Mouse (Mus musculus): Measurements from ENCODE around the gene Nvl.

Gene Nvl

GRCm38 (mm10) chr1:181143950-181144836 lies at the start of gene Nvl, which contains the start of gene Cnih4:
TSS of gene Nvl (minus strand) at chr1:181144204.
TSS of gene Cnih4 (plus strand) at chr1:181144693.
- DNase-seq (ENCODE audit: low read depth, low spot score): peak; percentile 98

DNA sequence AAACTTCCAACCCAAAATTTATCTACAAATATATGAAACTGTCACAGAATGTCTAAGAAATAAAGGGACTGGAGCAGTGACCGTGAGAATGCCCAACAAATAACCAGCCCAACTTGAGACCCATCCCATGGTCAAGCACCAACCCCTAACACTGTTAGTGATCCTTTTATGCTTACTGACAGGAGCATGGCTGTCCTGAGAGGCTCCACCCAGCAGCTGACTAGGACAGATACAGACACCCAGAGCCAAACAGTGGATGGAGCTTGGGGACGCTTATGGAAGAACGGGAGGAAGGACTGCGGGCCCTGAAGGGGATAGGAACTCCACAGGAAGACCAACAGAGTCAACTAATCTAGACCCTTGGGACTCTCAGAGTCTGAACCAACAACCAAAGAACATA lies 44.9 kb upstream of the Nvl start:
- DNase-seq (ENCODE audit: low read depth, low spot score): no peak

DNA sequence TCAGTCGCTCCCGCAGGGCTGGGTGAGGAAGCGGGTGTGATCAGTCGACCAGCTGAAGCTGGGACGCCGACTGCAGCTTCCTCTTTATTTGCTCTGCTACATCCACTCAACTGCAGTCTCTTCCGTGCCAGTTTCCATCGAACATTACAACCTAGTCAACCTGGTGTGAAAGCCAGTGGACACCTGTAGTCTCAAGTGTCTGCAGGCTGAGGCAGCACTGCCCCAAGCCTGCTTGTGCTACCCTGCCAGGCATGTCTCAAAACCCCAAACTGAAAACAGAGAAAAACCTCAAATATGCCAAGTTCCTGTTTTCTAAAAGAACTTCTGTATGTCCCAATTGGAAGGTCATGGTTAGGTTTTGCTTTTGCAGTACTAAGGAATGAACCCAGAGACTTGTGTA lies 26.2 kb upstream of the Nvl start:
- no peak for DNase-seq (ENCODE audit: low read depth, low spot score)

GRCm38 (mm10) chr1:181168377-181168776 lies 24.4 kb upstream of the Nvl start:
- DNase-seq (ENCODE audit: low read depth, low spot score): no peak

DNA sequence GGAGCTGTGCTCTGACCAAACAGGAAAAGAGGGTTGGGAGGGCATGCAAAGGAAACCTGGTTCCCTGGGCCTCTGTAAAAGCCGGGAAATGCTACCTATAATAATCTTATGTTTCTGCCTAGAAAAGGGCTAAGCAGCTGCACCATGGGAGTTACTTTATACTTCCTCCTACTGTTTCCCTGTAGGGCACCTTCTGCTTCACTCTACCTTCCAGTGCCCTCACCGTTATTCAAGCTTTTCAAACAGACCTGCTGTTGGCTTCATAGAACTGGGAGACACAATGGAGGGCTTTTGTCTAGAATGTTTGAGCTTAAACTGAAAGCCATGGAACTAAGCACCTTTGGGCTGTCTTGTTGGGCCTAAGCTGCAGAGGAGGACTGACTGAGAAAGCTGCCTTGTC lies 23.8 kb upstream of the Nvl start:
- DNase-seq (ENCODE audit: low read depth, low spot score): no peak

DNA sequence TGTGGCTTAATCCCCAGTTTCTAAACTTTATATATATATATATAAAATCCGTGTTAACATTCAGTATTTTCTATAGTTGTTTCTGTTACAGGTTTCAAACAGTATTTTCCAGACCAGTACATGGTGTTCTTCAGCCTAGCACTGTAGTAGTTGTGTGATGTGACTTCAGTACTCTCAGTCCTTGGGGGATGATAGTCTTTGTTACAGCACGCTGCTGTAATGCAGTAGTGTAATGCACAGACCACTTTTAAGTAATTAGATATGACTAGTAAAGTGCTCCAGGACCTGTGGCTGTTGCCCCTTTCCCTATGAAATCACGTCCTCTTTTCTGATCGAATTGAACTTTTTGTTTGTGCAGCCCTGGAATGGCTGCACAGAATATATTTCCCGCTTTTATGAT lies 7.5 kb upstream of the Nvl start:
- no peak for DNase-seq (ENCODE audit: low read depth, low spot score)

GRCm38 (mm10) chr1:181150827-181151534 lies 7.0 kb upstream of the Nvl start:
- DNase-seq (ENCODE audit: low read depth, low spot score): peak; percentile 83

DNA sequence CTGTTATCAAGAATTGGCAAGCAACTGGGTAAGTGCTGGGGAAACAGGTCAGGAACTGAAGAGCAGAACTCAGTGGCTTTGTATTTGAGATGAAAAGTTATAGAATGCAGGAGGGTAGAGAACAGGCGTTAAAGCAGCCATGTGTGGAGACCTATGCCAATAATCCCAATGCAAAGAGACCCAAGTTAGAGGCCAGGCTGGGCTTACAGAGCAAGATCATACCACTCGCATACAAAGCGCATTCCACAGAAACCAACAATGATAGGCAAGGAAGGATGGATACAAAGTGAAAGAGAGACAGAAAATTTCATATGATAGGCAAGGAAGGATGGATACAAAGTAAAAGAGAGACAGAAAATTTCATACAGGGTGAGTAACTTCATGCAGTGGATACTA lies 6.4 kb upstream of the Nvl start:
- no peak for DNase-seq (ENCODE audit: low read depth, low spot score)

- DNase-seq (ENCODE audit: low read depth, low spot score): no peak
Measured at GRCm38 (mm10) chr1:181149373-181150017, 5.5 kb upstream of the Nvl start.

DNA sequence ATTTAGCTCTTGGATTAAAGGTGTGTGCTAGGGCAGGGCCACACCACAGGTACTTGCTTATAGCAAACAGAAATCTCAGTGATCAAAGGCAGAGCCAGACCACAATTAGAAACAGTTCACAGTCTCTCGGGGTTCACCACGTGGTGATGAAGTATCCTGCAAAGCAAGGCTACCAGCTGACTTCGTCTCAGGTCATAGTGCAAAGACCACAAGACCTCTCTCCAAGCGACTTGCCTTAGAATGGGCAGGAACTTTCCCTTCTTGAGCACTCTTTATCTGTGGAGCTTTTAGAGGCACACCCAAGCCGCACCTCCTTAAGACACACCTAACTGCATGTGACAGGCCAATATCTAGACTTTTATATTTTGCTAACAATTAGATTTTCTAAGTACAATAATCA lies 4.5 kb upstream of the Nvl start:
- DNase-seq (ENCODE audit: low read depth, low spot score): no peak

DNA sequence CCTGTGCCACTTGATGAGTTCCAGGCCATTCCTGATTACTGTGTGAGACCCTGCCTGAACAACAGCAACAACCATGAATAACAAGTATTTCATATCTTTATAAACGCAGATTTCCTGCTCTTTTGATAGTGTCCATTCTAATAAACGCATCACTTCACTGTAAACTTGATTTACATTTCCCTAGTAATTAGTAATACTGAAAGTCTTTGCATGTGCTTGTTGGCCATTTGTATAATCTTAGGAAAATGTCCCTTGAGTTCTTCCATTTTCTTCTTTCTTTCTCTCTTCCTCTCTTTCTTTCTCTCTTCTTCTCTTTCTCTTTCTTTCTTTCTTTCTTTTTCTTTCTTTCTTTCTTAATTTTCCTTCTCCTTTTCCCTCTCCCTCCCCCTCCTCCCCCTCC lies 2.2 kb upstream of the Nvl start:
- DNase-seq (ENCODE audit: low read depth, low spot score): no peak

DNA sequence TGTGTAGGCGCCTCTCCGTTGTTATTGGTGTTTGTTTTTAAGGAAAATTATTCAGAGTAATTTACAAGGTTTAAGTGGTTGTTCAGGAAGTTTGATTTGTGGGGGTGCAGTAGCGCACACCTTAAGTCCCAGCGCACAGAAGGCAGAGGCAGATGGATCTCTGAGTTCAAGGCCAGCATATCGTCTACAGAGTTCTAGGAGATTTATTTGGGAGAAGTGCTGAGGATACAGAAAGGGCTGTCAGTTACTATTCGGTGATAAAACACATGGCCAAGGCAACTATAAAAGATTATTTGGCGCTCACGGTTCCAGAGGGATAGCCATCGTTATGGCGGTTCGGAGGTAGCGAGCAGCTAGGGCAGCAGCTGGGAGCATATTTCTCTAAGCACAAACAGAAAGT lies 962 bp upstream of the Nvl start:
- no peak for DNase-seq (ENCODE audit: low read depth, low spot score)

DNA sequence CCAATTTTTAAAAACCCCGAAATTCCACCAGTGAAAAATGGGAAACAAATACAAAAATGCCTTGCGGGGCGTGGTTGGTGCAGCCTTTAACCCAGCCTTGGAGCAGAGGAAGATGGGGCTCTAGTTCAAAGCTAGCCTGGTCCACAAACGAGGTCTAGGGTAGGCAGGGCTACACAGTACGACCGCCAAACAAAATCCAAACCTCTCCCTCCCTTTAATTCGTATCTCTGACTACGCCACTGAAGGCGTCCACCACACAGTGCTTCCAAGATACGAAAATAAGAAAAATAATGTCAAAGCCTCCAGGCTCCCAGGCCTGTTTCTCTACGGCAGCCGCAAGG lies 425 bp downstream of the Nvl start:
- DNase-seq (ENCODE audit: low read depth, low spot score): no peak

- no peak for DNase-seq (ENCODE audit: low read depth, low spot score)
Measured at GRCm38 (mm10) chr1:181138730-181139129, 5.3 kb downstream of the Nvl start.

DNA sequence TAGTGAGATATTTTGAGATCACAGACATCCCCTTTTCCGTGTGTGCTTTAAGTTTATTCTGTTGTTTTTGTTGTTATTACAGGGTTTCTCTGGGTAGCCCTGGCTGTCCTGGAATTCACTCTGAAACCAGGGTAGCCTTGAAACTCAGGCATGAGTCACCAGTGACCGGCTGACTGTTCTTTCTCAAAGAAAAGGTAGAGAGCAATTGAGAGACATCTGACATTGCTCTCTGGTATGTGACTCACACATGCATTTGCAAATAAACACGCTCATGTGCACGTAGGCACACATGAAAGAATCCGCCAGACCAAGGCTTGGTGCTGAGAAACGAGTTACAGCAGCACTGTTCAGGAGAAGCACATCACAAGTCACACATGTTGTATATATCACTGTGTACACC lies 12.1 kb downstream of the Nvl start:
- DNase-seq (ENCODE audit: low read depth, low spot score): no peak

GRCm38 (mm10) chr1:181126766-181127165 lies 17.2 kb downstream of the Nvl start:
- no peak for DNase-seq (ENCODE audit: low read depth, low spot score)

DNA sequence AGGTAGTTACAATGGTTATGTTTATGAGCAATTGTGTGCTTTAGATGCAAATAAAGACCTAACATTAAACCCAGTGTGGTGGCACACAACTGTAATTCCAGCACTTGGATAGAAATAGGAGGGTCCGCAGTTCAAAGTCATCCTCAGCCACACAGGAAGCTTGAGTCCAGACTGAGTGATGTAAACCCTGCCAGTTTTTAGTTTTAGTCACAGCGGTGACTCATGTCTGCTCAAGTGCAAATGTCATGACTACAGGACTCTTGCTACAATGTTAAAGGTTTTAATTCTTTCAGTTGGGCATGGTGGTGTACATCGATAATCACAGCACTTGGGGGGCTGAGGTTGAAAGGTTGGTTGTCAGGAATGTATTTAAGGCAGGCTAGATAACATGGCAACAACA lies 18.1 kb downstream of the Nvl start:
- no peak for DNase-seq (ENCODE audit: low read depth, low spot score)

GRCm38 (mm10) chr1:181124145-181124544 lies 19.9 kb downstream of the Nvl start:
- DNase-seq (ENCODE audit: low read depth, low spot score): no peak

DNA sequence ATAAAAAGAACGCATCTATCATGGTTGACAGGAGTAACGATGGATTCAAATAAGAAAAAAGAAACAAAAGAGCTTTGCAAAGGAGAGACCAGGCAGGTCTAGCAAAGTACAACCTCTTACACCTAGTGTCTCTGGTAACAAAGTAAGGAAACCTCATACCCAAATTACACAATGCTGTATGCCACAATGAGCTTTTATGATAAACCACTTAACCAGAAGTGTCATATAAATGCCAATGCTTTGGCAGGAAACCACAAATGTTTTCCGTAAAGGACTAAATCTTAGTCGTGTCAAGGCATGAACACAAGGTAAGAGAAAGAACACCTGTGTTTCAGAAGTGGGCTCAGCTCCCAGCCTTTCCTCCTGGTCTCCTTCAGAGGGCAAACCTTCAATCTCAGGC lies 26.9 kb downstream of the Nvl start:
- no peak for DNase-seq (ENCODE audit: low read depth, low spot score)

DNA sequence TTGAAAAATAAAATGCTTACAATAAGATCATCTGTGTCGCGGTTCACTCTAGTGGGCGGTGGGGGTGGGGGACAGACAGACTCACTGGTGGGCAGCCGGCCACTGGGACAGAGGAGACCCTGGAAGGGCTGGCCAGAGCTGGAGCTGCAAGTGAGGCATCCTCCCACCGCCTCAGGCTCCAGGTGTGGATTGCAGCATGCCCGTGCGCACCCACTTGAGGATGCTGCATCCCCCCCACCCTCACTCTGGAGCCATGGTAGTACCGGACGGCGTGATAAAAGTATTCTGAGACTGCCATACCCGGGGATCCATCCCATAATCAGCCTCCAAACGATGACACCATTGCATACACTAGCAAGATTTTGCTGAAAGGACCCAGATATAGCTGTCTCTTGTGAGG lies 54.0 kb downstream of the Nvl start:
- DNase-seq (ENCODE audit: low read depth, low spot score): no peak

DNA sequence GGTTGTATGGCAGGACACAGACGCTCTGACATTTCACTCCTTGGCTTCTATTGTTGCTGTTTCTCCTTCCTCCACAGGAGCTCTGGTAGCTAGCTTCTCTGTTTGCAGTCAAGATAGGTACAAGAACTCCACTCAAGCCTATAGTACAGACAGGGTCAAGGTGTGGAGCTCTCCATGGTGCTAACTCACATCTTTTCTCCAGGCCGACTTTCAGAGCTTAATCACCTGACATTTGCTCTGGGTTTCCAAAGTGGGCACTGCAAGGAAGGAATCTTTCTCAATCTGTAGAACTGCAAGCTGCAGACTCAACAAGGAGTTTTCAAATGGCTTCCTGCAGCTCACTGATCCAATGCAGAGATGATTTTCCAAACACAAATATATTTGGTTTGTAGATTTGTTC lies 60.0 kb downstream of the Nvl start:
- no peak for DNase-seq (ENCODE audit: low read depth, low spot score)

DNA sequence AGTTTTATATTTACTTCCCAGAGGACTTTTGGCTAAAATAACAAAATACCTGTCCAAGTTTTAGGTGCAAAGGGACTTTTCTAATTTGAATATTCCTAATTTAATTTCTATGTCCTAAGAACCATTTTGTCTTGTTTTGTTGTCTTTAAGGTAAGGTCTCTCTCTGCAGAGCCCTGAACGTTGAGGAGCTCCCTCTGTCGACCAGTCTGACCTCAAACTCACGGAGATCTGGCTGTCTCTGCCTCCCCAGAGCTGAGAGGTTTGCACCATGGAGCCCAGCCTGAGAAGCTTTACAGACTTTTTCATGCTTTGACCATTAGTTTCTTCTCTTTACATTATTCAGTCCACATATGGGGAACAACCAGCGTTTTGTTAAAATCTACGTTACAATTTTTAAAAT lies 70.9 kb downstream of the Nvl start:
- no peak for DNase-seq (ENCODE audit: low read depth, low spot score)

GRCm38 (mm10) chr1:181069671-181070070 lies 74.3 kb downstream of the Nvl start:
- DNase-seq (ENCODE audit: low read depth, low spot score): peak; percentile 15
